Mouse (Mus musculus) cerebellum, adult 2 months (tissue): ENCODE data around the gene March8.

Source experiments
- CTCF ChIP-seq: fragments of 200-500 bp; IDR thresholded peaks from 2 replicates; pipeline ENCODE4 v1.5.1; 2011; ENCODE audit warnings: low read depth, mild to moderate bottlenecking, control low read depth, low read length, moderate library complexity, borderline replicate concordance; ENCODE audit not compliant: insufficient read depth
- POLR2A ChIP-seq: fragments of 200-500 bp; IDR thresholded peaks from 2 replicates; pipeline ENCODE4 v1.6.1; 2011; ENCODE audit warnings: low read length, control low read depth, borderline replicate concordance; ENCODE audit not compliant: insufficient read depth

DNA sequence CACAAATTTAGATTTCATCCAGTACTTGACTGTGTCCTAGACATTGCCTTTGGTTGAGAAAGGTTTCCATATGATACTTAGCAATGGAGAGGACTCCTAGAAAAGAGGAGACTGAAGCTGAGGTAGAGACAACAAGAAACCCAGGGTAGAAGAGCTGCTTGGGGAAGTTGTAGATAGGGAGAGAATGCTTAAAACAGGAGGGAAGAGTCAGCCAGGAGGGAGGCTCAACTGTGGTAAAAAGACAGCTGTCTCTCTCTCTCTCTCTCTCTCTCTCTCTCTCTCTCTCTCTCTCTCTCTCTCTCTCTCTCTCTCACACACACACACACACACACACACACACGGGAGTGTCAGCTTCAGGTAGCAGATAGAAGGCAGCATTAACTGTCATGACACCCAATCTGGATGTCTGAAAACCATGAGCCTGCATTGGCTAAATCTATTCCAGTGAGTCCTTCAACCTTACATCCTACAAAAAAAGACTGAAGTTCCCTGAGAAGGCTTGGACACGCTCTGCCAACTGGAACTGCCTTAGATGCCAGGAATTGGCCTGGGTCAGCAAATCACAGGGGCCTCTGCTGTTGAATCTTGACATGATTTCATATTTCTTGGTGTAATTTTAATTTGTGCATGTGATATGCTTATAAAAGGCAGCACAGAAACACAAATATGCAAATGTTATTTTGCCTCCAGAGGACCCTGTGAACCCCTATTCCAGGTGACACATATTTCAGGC, 57.3 kb downstream of the March8 start:
- no peak for TF ChIP-seq POLR2A
- TF ChIP-seq CTCF, result no peak
